Mouse (Mus musculus) MEL-GATA-1-ER (cell line): ENCODE measurements at regions not wholly inside any gene's neighbourhood (a gene's known extent, or its start where the extent isn't known, plus 50 kb on each side); places are given as distances from the start of the nearest gene placed in this dataset.
A peak's percentile ranks its signal among the peaks of the same experiment; 100 is the strongest.

ENCODE experiments used
- DNase-seq: peaks from one replicate; pipeline ENCODE4 v3.0.0-alpha.2; 2012; ENCODE audit warnings: low read depth; ENCODE audit errors: extremely low read depth

GRCm38 (mm10) chr2:39835370-39835769, 609.1 kb upstream of the Ppp6c start:
- DNase-seq = no peak

GRCm38 (mm10) chr2:39823851-39824250, 597.6 kb upstream of the Ppp6c start:
- no peak for DNase-seq

GRCm38 (mm10) chr2:39806681-39807080, 580.4 kb upstream of the Ppp6c start:
- peak; percentile 2 for DNase-seq
